Mouse (Mus musculus) activated CD4-positive, CD25-positive, alpha-beta regulatory T cell, adult 4 months (primary cell): ENCODE data around the gene Plekha7. TPM values are rescaled to one million over a fixed set of nuclear protein-coding genes. Genes with fewer than 3 reads are reported as not detected.
A peak's percentile ranks its signal among the peaks of the same experiment; 100 is the strongest.

Experiments
- ATAC-seq: one replicate; pipeline ENCODE4 v1.8.0; 2017
- polyA plus RNA-seq, 2 experiments: library from polyadenylated mRNA; unstranded; fragments of 100-300 nt; shearing (Covaris generic); gene quantifications; one replicate each; pipeline ENCODE4 v1.2.1; 2017

Plekha7 gene
- polyA plus RNA-seq, 2 experiments from 2014 or later = 4.3 to 11.3 TPM

DNA sequence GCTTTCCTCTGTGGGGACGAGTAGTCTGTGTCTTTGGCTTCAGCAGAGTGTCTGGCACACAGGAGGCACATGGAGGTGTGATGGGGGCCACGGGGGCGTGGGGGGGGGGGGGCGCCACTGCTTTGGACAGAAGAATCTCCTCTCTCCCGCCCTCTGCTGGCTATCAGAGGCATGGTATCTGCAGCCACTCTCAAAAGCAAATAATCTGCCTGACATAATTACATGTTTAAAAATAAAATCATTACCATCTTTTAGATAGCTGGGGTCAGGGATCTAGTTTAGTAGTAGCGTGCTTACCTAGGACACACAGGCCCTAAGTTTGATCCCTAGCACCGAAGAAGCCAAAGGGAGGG, 60.8 kb downstream of the Plekha7 start:
- ATAC-seq = no peak

DNA sequence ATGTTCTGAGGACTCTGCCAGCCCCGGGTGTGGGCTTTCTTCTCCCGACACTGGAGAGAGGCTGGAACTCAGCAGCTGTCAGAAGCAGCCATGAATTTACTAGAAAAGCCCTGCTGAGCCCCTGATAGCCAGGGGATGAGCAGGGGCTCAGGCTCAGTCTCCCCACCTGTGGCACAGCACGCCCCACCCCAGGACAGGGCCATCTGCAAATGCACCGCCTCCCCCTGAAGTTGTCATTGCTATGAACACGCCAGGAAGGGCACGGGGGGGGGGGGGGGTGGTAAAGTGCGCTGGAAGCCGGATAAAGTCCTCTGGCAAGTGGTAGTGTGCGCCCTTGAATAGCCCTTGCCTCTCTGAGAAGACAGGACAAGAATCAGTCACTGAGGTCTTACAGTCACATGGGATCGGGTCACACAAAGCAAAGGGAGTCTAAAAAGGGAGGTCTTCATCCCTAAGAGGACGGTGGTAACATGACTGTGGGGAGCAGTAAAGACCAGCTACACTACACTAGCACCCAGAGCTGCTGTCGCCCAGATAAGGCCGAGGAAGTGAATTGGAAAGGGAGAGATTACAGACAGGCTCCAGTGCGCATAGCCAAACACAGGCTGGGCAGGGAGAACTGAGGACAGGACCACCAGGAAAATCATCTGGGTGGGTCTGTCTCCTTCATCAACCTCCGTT, 61.3 kb downstream of the Plekha7 start:
- peak; percentile 19 for ATAC-seq

DNA sequence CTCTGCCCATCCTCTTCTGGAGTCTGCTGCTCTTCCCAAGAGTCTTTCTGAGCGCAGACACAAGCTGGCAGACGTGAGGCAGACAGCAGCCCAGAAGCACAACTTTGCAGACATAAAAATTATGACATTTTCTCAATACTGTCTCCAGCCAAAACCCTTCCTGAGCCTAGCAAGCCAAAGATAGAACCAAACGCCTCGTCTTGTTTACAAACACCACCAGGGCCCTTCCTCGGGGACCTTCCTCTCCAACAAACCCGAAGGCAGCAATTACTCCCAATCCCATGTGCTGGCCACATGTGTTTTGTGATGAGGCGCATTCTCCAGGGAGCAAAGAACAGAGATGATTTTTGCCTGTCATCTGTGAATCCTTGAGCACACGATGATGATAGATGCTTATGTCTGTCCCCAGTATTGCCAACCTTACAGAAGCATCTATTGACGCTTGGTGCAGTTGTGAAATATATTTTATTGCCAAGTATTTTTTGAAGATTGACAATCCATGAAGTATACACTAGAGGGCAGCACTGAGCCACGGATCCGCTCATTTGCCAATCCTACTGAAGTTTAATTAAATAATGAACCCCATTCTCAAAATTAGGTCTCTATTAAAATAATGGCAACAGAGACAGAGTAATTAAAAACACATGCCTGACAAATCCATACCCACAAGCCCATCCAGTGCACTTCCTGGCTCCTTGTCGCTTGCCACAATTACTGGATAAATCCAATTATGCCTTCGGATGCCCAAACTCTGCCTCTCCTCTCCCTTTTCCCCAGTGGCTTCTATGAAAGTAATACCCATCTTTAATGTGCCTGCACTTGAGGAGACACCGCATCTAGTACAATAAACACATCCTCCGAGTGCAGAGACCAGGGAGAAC, 62.1 kb downstream of the Plekha7 start:
- peak; percentile 43 for ATAC-seq

DNA sequence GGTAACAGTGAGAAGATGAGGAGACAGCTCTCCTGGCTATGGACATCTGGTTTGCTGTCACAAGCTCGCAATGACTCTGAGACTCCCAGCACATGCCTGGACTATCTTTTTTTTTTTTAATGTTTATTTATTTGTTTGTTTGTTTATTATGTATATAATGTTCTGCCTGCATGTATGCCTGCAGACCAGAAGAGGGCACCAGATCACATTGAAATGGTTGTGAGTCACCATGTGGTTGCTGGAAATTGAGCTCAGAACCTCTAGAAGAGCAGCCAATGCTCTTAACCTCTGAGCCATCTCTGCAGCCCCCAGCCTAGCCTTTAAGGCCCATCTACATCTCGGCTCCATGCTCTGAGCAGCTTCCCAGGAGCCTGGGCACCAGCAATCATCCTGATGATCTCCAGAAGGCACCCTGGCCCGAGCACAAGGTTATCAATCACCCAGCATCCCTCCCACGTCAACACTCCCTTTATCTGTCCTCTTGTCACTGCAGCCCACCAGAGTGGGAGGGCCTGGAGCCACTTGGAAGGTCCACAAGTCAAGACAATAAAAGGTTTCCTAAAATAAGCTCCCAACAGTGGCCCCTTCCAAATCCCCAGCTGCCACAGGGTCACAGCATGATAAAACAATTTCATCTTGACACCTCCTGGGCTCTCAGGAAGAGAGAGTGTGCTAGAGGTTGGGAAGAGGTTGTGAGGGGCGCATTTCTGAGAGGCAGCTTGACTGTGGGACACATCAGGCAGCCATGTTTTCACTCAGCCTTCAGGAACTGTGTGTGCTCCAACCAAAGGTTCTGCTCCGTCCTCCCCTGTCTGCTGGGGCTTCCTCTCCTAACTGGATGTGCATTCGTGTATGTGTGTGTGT, 63.6 kb downstream of the Plekha7 start:
- ATAC-seq = no peak

DNA sequence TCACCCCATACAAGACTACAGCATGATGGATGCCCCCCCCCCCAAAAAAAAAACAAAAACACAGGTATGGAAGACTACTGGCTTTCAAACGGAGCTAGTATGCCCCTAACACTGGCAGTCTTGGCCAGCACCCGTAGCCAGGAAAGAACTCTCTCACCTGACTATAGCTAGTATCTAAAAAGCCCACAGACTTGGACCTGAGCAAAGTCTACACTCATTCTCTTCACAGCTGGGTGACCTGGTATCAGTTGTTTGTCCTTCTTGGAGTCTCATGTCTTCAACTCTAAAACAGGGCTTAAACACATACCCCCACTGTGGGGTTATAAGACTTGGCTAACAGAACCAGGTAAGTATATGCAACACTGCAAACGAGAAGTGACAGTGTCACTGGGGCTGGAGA, 65.4 kb downstream of the Plekha7 start:
- no peak for ATAC-seq

DNA sequence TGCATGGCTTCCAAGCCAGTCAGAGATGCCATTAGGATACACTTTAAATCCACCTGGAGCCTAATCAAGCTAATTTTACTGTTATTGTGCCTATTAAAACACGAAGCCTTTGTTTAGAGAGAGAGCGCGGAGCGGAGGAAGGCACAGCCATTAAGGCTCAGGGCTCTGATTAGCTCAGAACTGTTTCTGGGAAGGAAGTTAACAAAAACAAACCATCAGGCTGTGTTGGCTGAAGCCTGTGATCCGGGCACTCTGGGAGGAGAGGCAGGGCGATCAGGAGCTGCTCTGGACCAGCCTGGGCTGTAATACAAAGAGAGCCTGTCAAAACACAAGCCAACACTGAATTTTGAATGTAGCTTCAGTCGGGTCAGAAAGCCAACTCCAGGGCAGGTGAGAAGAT, 66.6 kb downstream of the Plekha7 start:
- no peak for ATAC-seq

DNA sequence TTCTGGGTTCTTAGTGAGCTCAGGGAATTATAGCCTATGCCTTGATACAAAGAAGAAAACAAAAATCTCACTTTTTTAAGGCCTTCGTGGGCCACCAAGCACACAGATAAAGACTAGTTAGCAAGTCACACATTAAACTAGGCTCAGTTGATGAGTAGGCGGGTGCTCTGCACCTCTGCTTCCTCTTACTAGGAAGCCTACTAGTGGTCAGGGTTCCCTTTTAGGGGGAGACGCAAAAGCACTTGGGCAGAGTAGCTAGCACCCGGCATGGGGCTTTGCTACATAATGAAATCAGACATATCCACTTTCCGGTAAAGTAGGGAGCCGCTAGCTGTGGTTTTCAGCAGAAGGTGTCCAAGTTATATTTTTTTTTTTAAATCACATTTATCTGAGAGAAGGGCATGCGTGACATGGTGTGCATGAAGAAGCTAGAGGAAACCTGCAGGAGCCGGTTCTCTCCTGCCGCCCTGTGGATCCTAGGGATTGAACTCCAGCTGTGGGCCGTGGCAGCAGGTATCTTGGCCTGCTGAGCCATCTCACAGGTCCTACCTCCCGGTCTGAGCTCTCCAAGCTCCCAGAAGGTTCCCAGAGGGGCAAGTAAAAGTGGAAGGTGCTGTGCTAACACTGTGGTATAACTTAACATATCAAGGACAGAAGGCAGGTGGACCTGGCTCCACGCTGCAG, 67.2 kb downstream of the Plekha7 start:
- ATAC-seq = no peak

DNA sequence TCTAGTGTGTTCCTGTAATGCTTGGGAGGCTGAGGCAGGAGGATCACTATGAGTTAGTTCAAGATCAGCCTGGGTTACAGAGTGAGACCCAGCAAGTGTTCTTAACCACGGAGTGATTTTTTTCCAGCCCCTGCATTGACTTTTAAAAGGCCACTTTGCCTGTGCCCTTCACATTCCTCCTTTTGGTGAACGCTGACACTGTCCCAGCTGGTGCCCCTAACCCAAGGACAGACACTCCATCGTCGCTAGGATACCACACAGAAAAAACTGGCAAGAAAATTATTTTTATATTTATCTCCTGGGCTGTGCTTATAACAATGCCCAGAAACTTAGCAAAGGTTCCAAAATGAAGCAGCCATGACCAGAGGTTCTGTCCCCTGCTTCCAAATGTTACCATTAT, 67.8 kb downstream of the Plekha7 start:
- ATAC-seq = no peak

DNA sequence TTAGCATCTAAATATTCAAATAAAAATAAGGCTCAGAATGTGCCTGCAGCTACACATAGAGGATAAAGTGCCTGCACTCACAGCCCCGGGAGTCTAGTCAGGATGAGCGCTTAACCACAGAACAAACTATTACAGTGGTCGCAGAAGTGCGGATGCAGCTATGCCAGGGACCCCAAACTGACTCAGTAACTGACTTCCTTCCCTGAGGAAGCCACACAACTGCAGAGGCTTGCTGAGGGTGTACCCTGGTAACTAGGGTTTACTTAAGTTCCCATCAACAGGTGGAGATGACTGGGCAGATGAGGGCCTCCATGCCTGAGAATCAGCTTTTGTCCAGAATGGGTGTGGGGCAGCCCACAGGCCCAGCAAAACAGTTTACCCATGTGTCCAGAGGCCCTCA, 69.9 kb downstream of the Plekha7 start:
- no peak for ATAC-seq

DNA sequence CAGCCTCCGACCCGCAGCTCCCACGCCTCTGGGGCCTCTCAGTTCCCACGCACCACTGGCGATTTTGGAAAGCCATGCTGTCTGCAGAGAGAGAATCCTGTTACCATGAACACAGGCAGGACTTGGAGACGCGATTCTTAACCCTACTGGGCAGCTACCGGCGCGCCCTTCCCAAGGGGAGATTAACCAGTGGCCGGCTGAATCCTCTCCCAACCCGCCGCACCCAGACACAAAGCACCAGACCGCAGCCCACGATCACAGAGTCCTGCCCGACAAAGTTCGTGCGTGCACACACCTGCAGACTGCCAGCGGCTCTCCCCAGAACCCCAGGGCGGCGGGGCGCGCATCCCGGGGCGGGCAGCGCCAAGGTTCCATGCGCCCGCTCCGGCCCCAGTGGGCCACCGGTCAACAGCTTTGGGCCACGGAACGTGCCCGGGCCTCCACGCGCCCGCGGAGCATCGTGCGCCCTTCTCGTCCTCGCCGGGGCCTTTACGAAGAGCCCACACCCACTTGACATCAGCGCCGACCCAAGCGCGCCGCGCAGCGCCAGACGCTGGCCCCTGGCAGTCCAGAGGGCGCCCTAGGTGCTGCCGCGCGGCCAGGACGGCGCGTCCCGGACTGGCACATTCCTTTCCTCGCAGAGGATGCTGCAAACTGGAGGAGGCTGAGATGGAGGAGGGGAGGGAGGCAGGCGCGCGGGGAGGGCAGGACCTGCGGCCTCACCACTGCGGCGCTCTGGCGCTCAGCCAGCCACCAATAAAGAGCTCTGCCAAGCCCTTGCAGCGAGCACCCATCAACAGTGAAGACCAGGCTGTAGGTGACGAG, 70.8 kb downstream of the Plekha7 start:
- ATAC-seq = no peak

DNA sequence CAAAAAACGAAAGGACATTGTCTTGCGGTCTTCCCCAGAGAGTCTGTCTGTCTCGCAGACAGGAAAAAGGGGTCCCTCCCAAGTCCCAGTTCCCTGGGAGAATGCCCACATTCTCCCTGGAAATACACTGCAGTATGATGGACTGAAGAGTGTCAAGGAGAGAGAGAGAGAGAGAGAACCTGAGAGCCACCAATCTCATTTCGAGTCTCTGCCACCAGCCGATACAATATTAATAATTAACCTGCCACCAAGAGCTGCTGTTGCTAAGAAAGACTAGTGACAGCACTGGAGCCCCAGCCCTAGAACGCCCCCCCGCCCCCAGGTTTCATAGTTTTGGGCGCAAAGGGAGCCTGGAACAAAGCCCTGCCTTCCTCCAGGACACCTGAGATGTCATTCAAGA, 71.6 kb downstream of the Plekha7 start:
- ATAC-seq = no peak

DNA sequence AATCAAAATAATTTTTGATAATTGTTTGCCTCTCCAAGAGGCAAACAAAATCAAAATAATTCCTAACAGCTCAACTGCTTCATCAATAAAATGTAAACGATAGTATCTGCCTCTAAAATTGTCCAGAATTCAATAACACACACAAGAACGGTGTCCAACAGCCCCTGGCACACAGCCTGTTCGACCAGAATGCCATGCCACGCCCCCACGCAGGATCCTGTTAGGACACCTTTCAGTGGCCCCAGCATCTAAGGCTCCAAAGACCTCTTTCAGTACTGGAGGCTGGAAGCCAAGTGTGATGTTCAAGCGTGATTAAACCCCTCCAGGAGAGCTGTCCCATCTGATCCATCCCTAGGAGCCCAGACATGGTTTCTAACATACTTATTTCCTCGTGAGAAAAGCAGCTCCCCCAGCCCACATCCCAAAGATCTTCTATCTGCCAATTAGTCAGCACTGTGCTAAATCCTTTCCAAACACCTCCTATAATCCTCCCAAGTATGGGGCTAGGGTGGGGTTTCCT, 73.8 kb downstream of the Plekha7 start:
- ATAC-seq = no peak

DNA sequence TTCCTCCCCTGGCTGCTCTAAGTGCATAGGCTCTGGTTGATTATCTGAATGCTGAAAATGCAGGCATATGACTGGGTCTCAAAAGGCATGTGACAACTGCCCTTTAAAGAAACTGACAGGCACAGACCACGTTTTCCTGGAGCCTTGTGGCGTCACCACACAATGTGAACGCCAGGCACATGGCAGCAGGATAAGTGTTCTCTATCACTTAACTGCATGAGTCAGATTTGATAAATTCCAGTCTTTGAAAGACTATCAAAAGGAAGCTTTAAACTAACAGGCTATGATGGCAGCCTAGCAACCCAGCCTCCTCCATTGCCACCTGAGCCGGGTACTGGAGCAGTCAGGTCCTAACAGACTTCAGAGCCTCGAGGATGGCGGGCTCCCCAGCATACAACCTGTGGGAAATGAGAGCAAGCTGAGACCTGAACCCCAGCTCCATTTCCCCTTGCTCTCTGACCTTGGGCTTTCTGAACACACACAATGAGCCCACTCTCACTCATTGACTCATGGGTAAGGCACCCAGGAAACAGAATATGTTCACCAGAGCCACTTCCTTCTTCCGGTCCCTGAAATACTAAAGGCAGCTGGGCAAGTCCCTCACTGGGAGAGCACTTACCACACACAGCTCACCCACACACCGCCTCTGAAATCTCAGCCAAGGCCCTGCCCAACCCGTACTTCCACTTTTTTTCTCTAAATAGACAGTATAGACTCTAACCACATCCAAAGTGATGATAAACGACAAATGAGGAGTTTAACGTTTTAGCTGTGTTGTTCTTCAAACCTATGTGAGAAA, 77.2 kb downstream of the Plekha7 start:
- peak; percentile 95 for ATAC-seq

DNA sequence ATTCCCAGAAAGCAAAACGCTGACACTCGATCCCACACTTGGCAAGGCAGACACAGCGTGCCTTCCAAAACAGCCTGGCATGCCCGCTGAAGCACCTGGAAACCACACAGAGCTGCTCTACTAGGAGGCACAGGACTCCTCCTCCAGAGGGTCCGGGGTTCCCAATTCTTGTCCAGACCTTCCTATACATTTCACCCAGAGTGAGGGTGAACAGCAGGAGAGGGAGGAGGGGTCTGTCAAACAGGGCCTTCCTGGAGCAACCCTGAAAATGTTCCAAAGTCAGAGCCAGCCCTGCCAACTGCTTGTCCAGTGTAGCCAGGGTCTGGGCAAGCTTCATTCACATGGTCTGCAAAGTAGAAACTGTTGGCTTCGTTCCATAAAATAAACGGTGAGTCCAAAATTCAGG, 81.3 kb downstream of the Plekha7 start:
- no peak for ATAC-seq

DNA sequence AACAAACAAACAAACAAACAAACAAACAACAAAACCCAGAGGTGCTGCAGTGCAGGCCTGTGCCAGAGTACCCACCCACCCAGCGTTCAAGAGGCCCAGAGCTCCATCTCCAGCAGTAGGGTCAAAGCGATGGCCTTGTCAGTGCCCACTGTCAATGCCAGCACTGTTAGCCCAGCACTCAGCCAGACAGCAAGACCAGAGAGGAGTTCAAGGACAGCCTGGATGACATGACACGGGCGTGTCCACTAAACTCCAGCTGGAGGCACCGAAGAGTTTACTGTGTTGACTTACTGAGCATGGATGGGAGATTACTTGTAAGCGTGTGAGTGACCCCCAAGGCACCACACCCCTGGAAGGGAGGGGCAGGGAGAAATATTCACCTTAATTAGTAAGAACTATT, 81.9 kb downstream of the Plekha7 start:
- no peak for ATAC-seq

DNA sequence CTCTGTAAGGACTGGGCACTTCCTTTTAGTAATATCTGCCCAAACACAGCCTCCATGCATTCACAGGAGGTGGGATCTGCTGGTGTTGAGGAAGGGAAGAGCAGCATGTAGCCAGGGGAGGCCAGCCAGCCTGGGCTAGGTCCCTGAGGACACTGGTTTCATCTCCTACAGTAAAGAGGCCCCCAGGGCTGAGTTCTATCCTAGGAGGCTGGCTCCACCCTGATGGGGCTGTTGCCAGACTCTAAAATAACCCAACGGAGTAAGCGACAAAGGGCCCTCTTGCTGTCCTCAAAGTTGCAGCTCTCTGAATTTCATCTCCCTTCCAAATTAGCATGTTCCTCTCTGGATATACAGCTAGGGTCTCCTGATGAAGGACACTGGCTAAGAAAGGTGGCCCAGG, 83.6 kb downstream of the Plekha7 start:
- ATAC-seq = no peak

DNA sequence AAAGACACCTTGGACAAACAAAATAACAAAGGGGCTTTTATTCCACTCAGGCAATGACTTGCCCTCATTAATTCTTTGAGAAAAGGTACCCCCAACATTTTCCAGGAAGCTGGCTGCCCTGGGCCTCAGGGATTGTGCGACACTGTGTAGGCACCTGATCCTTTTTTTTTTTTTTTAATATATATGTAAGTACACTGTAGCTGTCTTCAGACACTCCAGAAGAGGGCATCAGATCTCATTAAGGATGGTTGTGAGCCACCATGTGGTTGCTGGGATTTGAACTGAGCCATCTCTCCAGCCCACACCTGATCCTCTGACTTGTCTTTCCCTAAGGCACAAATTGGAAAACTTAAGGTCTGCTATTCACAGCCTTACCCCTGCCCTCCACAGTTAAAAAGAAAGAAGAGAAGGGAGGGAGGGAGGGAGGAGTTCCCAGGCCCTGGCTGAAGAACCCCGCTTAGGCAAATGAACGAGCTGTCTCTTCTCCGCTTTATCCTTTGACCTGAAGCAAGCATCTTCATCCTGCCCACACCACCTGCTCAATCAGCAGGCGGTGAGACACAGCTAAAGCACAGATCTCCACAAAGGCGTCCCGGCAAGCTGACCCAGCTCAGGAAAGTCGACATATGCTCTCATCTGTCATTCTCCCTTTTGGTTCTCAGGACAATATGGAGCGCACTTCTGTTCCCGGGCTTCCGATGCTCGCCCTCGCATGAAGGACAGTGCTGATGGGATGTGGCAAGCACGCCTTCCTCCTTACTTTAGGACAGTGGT, 85.0 kb downstream of the Plekha7 start:
- ATAC-seq = no peak

DNA sequence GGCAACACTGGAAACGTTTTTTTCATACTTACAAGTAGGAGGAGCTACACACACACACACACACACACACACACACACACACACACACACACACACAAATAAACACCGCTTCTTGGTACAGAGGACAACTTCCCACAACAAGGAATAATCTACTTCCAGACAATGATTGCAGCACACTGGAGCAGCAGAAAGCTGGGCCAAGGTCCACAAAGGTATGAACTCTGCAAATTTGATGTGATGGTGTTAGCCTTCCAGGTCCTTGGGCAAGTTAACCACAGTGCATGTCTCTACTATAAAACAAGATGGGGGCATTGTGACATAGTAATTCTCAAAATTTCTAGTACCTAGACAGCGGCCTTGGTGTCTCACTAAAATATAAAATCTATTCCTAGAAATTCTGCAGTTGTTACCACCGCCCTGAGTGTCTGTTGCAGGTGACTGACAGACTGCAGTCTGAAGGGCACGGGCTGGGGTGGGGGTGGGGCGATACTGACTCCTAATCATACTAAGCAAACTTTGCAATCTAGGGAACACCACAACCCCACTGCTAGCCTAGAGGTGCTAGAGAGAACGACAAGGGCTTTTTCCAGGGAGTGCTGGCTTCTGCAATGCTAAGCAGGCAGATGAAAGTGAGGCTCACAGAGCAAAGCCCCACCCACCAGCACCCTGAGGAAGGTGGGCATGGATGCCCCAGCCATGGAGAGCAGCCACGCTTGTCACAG, 85.7 kb downstream of the Plekha7 start:
- no peak for ATAC-seq

DNA sequence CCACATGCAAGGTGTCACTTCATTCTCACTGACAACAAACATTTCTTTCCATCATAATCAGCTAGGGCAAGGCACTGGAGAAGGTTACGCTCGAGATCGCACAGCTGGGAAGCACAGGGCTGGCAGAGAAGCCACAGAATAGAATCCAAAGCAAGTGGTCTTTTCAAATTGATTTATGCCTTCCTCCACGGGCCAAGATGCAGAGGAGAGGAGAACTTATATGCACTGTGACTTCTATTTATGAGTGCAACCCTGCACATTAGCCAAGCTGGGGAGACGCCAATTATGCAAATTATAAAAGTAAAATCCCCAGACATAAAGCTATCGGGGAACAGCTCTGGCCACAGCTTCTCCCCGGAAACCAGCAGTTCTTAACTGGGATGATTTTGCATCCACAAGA, 86.3 kb downstream of the Plekha7 start:
- ATAC-seq = no peak
